Mouse (Mus musculus): ENCODE measurements around the gene Vmn1r212.

DNA sequence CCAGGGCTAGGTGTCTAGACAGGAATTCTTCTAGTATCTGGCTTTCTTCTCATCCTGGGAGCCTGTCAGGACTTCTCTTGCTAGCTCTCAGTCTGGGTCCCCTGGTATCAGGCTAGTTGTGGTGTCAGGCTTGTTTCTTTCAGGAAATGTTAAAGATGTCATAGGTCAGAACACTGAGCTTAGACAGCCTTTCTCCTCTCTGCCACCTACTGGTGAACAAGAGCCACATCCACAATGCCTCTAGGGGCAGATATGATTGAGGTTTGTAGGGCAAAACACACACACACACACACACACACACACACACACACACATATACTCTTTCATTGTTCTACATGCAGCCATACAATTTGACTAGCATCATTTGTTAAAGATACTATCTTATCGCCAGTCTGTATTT, 4.7 kb downstream of the Vmn1r212 start:
- TF ChIP-seq EP300 (IDR thresholded peaks at IDR 0.05; ENCODE audit: insufficient read depth, low read depth, low read length) (no peak), CTCF (IDR thresholded peaks at IDR 0.05; ENCODE audit: low read depth, low read length) (no peak)
